Mouse (Mus musculus) kidney, embryonic 14.5 days (tissue): ENCODE results near the gene Gpm6a. TPM values are rescaled to one million over a fixed set of nuclear protein-coding genes. Genes with fewer than 3 reads are reported as not detected.
"Not testable (repeated sequence)": the region's sequence is repeated elsewhere in the genome, so short reads cannot be mapped to it uniquely, and the experiment has no call there.

Source experiments
- ATAC-seq: fragments of 200-750 bp; cut with Nextera tagmentation; 2 replicates; pipeline ENCODE4 v1.8.0; 2017; ENCODE audit warnings: moderate number of reproducible peaks, mild to moderate bottlenecking, moderate TSS enrichment, moderate library complexity; ENCODE audit not compliant: low FRiP score, low TSS enrichment
- H3K27ac ChIP-seq: fragments of 300-500 bp; sonication (generic); 2 replicates; pipeline ENCODE4 v1.5.1; 2014; ENCODE audit warnings: low read depth, mild to moderate bottlenecking, low read length, moderate library complexity, mixed read lengths
- H3K27me3 ChIP-seq: fragments of 300-500 bp; sonication (generic); 2 replicates; pipeline ENCODE4 v1.6.1; 2014; ENCODE audit warnings: mild to moderate bottlenecking, low read length; ENCODE audit not compliant: control insufficient read depth, insufficient read depth
- H3K36me3 ChIP-seq: fragments of 300-500 bp; sonication (generic); 2 replicates; pipeline ENCODE4 v1.6.1; 2014; ENCODE audit warnings: low read length, mixed read lengths; ENCODE audit not compliant: control insufficient read depth, insufficient read depth
- H3K4me1 ChIP-seq: fragments of 300-500 bp; sonication (generic); 2 replicates; pipeline ENCODE4 v1.6.1; 2014; ENCODE audit warnings: low read length, mixed read lengths; ENCODE audit not compliant: control insufficient read depth, insufficient read depth
- H3K4me2 ChIP-seq: fragments of 300-500 bp; sonication (generic); replicated peaks from 2 replicates; pipeline ENCODE4 v1.6.1; 2014; ENCODE audit warnings: low read depth, mild to moderate bottlenecking, low read length
- H3K4me3 ChIP-seq: fragments of 300-500 bp; sonication (generic); 2 replicates; pipeline ENCODE4 v1.5.1; 2014; ENCODE audit warnings: mild to moderate bottlenecking, low read length
- H3K9ac ChIP-seq: fragments of 300-500 bp; sonication (generic); 2 replicates; pipeline ENCODE4 v1.6.1; 2014; ENCODE audit warnings: low read depth, mild to moderate bottlenecking, low read length, moderate library complexity
- H3K9me3 ChIP-seq: fragments of 300-500 bp; sonication (generic); 2 replicates; pipeline ENCODE4 v1.6.1; 2016; ENCODE audit warnings: low read length; ENCODE audit not compliant: control insufficient read depth
- WGBS: fragments of 180-500 bp; shearing (Covaris S2); extraction: QIAGEN DNeasy Blood & Tissue Kit; methylation state at CpG from one replicate; pipeline ENCODE4 v1.1.7; 2014; 5-methylcytosine and 5-hydroxymethylcytosine counted together
- polyA plus RNA-seq: library from polyadenylated mRNA; unstranded; fragments of >200 nt; fragmentation: Nextera tagmentation; extraction: Ambion mirVana; gene quantifications from 2 replicates; pipeline ENCODE4 v1.2.1, GENCODE M21; 2014

Gene Gpm6a
- polyA plus RNA-seq, 1 experiment from 2014 or later = 11.0 TPM

- WGBS = 85% methylated on average over 2 of the region's 2 CpGs
- Histone ChIP-seq H3K4me2 (no peak overlapping the region), H3K4me1 (no peaks in the 10 kb centered on the region), H3K27me3 (no peaks in the 10 kb centered on the region), H3K9ac (no peak overlapping the region), H3K9me3 (no peaks in the 10 kb centered on the region), H3K4me3 (no peak overlapping the region), H3K36me3 (no peaks in the 10 kb centered on the region), H3K27ac (no peak overlapping the region)
- no peak for ATAC-seq
Measured at GRCm38 (mm10) chr8:55028371-55028770, 73.7 kb downstream of the Gpm6a start.

DNA sequence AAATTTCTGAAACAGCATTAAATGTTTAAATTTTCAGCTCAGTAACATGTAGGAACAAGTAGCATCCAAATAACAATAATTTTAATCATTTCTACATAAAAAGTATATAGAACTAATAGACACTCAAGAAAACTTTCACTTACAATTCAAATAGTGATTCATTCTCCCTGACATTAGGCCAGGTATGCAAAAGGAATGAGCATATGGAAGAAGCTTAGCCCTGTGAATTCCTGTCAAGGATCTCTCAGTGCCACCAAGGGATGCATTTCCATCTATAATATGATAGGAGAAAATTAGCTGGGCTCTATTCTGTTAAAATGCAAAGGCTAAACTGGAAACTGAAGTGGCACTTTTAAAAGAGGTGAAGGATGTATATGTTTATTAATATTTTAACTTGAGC lies 76.5 kb downstream of the Gpm6a start:
- Histone ChIP-seq H3K4me2 (no peak overlapping the region), H3K9ac (no peak overlapping the region), H3K9me3 (no peaks in the 10 kb centered on the region), H3K27ac (no peak overlapping the region), H3K4me3 (no peak overlapping the region), H3K36me3 (no peaks in the 10 kb centered on the region), H3K27me3 (no peaks in the 10 kb centered on the region), H3K4me1 (no peaks in the 10 kb centered on the region)
- ATAC-seq = no peak

DNA sequence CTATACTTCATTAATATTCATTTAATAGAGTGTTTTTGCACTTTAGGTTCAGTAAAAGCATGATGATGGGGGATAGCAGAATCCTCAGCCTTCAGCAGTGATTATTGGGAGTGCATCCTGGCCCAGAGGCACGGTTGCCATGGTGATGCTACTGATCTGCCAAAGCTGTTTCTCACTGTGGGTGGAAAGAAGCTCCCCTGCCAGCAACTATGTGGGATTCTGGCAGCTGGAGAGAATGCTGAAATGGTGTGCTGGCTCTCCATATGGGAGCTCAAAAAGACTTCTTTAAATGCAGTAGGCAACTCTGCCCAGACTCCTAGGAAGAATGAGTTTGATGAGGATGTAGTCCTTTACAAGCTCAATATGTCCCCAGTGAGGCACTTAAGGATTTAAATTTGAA lies 79.7 kb downstream of the Gpm6a start:
- Histone ChIP-seq H3K27ac (no peak overlapping the region), H3K4me2 (no peak overlapping the region), H3K4me3 (no peak overlapping the region), H3K36me3 (no peaks in the 10 kb centered on the region), H3K27me3 (no peaks in the 10 kb centered on the region), H3K4me1 (no peaks in the 10 kb centered on the region), H3K9me3 (no peaks in the 10 kb centered on the region), H3K9ac (no peak overlapping the region)
- ATAC-seq = no peak
- WGBS = 14% methylated on average over 1 of the region's 1 CpGs

DNA sequence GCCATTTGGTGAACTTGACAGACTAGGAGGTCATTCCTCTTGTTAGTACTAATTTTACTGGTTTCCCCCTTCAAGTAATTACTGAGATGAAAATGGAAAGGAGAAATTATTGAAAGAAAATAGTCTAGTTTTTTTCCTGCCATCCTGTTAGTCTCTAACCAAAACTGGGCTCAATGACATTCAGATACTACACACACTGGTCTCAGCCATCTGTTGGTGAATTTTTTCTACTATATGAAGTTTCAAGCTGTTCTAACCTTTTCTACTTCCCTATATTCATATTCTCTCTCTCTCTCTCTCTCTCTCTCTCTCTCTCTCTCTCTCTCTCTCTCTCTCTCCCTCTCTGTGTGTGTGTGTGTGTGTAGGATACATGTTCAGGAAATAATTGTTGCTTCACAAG lies 80.8 kb downstream of the Gpm6a start:
- Histone ChIP-seq H3K9ac (no peak overlapping the region), H3K4me3 (no peak overlapping the region), H3K27me3 (no peaks in the 10 kb centered on the region), H3K9me3 (no peaks in the 10 kb centered on the region), H3K27ac (no peak overlapping the region), H3K36me3 (no peaks in the 10 kb centered on the region), H3K4me2 (no peak overlapping the region), H3K4me1 (no peaks in the 10 kb centered on the region)
- no peak for ATAC-seq

DNA sequence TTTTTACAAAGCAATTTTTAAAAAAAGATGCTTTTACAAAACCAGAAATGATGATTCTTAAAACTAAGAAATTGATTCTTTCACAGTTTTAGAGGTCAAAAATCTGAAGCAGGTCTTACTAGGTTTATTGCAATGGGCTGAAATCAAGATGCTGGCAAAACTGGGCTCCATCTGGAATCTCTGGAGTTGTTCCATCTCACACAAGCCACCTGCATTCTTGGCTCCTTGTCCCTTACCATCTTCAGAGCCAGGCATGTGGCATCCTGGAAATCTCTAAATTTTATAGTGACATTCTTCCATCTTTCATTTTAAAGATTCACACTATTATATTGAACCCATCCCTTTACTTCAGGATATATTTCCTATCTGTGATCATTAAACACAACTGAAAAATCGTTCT lies 88.3 kb downstream of the Gpm6a start:
- Histone ChIP-seq H3K27me3 (no peaks in the 10 kb centered on the region), H3K27ac (no peak overlapping the region), H3K9me3 (no peaks in the 10 kb centered on the region), H3K36me3 (no peaks in the 10 kb centered on the region), H3K4me2 (no peak overlapping the region), H3K4me1 (no peaks in the 10 kb centered on the region), H3K4me3 (no peak overlapping the region), H3K9ac (no peak overlapping the region)
- no peak for ATAC-seq
- 61% methylated on average over 1 of the region's 1 CpGs for WGBS

- Histone ChIP-seq H3K4me2 (no peak overlapping the region), H3K9ac (no peak overlapping the region), H3K36me3 (no peaks in the 10 kb centered on the region), H3K27me3 (no peaks in the 10 kb centered on the region), H3K4me1 (no peaks in the 10 kb centered on the region), H3K9me3 (no peaks in the 10 kb centered on the region), H3K27ac (no peak overlapping the region), H3K4me3 (no peak overlapping the region)
- WGBS = 85% methylated on average over 3 of the region's 3 CpGs
- no peak for ATAC-seq
Measured at GRCm38 (mm10) chr8:55048396-55048795, 93.8 kb downstream of the Gpm6a start.

DNA sequence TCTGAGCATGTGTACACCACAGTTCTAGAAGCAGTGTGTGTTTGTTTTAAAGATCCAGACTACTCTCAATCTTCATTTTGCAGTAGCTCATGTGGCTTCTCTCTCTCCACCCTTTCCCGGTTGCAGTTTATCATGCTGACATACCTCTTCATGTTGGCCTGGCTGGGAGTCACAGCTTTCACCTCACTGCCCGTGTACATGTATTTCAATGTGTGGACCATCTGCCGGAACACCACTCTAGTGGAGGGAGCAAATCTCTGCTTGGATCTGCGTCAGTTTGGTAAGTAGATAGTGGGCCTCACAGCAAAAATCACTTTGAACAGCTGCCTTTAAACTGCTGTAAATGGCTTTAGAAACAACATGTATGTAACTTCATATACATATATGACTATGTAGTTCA lies 95.3 kb downstream of the Gpm6a start:
- Histone ChIP-seq H3K9me3 (no peaks in the 10 kb centered on the region), H3K9ac (no peak overlapping the region), H3K27me3 (no peaks in the 10 kb centered on the region), H3K36me3 (no peaks in the 10 kb centered on the region), H3K27ac (no peak overlapping the region), H3K4me2 (no peak overlapping the region), H3K4me1 (no peaks in the 10 kb centered on the region), H3K4me3 (no peak overlapping the region)
- ATAC-seq = no peak
- WGBS = 82% methylated on average over 4 of the region's 4 CpGs

- not testable (repeated sequence) for H3K9me3 ChIP-seq, H3K4me2 ChIP-seq, H3K36me3 ChIP-seq, H3K4me3 ChIP-seq, H3K27ac ChIP-seq, ATAC-seq, H3K27me3 ChIP-seq, H3K4me1 ChIP-seq, H3K9ac ChIP-seq
- WGBS = 97% methylated on average over 2 of the region's 2 CpGs
Measured at GRCm38 (mm10) chr8:55068811-55069210, 114.2 kb downstream of the Gpm6a start.

- 92% methylated on average over 10 of the region's 10 CpGs for WGBS
- ATAC-seq = no peak
- no peak overlapping the region for H3K4me2 ChIP-seq
Measured at GRCm38 (mm10) chr8:55073481-55073880, 118.8 kb downstream of the Gpm6a start.

DNA sequence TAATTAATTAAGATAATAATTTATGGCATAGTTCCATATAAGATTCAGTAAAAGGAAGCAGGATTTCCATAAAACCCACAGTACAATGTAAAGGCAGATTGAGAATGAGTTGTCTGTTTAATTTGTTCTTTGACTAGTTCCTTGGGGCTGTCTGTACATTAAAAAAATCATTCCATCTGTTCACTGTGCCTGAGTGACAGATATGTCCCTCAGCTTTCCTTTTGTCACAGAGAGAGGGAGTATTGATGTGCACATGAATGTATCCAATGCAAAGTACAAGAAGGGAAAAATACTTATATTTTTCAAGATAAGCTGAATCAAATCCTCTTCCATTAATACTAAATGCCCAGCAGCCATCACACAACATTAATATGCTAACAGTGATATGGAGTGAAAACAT lies 147.6 kb downstream of the Gpm6a start:
- Histone ChIP-seq H3K4me1 (no peaks in the 10 kb centered on the region), H3K4me2 (no peak overlapping the region), H3K9ac (no peak overlapping the region), H3K4me3 (no peak overlapping the region), H3K27me3 (no peaks in the 10 kb centered on the region), H3K9me3 (no peaks in the 10 kb centered on the region), H3K27ac (no peak overlapping the region), H3K36me3 (no peaks in the 10 kb centered on the region)
- no peak for ATAC-seq

More at GRCm38 (mm10) chr8:55073481-55073880, 118.8 kb downstream of the Gpm6a start:
- no peak overlapping the region for H3K4me3 ChIP-seq
- H3K9ac ChIP-seq = no peak overlapping the region
- no peaks in the 10 kb centered on the region for H3K4me1 ChIP-seq
- H3K9me3 ChIP-seq = no peaks in the 10 kb centered on the region
- no peaks in the 10 kb centered on the region for H3K27me3 ChIP-seq
- H3K36me3 ChIP-seq = no peaks in the 10 kb centered on the region
- H3K27ac ChIP-seq = no peak overlapping the region
